Mouse (Mus musculus): ENCODE measurements around the gene Lyl1. TPM values are rescaled to one million over a fixed set of nuclear protein-coding genes. Genes with fewer than 3 reads are reported as not detected.
A peak's percentile ranks its signal among the peaks of the same experiment; 100 is the strongest.

Lyl1 gene
- total and polyA plus RNA-seq, 3 experiments: 88.7 to 149 (median 136) TPM

DNA sequence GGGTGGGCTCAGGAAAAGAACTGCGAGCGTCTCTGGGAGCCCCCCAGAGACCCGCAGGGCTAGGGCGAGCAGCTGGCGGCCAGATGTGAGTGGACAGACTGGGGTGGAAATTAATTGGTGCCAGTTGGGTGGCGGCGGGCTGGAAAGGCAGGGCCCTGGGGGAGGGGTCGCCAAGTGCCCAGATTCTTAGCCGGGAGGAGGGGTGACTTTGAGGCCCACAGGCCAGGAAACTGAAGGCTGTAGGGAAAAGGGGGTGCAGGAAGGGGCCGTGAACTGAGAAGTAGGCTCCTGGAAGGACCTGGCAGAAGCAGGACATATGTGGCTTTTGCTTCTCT is 45.1 kb upstream of the Lyl1 start:
- DNase-seq (ENCODE audit: low read depth, low spot score): no peak
- Histone ChIP-seq H3K79me2 (ENCODE audit: control insufficient read depth, insufficient read depth, low read length, poor library complexity) (peaks cover 10% of the 10 kb centered on the region), H3K27ac (ENCODE audit: control insufficient read depth, low read depth, low read length) (peak overlapping the region; percentile 88), H3K9ac (ENCODE audit: control insufficient read depth, low read depth, low read length, poor library complexity, severe bottlenecking) (peak overlapping the region; percentile 61), H3K36me3 (ENCODE audit: control insufficient read depth in 1 of 2, insufficient read depth in 2 of 2, low read length in 2 of 2) (peaks cover 0 to 22% of the 10 kb centered on the region in 2 experiments; a peak in 2 of 4 replicates), H3K4me1 (ENCODE audit: control insufficient read depth in 1 of 2, insufficient read depth in 2 of 2, low read length in 2 of 2) (peaks cover 5 to 30% of the 10 kb centered on the region in 2 experiments), H3K9me3 (replicated peaks; ENCODE audit: insufficient read depth, low read length) (no peaks in the 10 kb centered on the region), H3K4me3 (ENCODE audit: control insufficient read depth in 1 of 2, insufficient read depth in 1 of 2, low read depth in 2 of 2, low read length in 2 of 2) (peak overlapping the region; percentile 51 to 71), H3K27me3 (ENCODE audit: control insufficient read depth in 1 of 2, insufficient read depth in 2 of 2, low read length in 2 of 2) (no peaks in the 10 kb centered on the region)
- TF ChIP-seq SMC3 (IDR thresholded peaks at IDR 0.05; ENCODE audit: low read depth, low read length) (no peak), GATA1 (IDR thresholded peaks at IDR 0.05; ENCODE audit: low read depth, low read length) (no peak), RAD21 (IDR thresholded peaks at IDR 0.05; ENCODE audit: low read depth, low read length) (no peak), TAL1 (IDR thresholded peaks at IDR 0.05; ENCODE audit: low read length) (no peak), MAZ (IDR thresholded peaks at IDR 0.05; ENCODE audit: low read depth, low read length) (no peak), UBTF (IDR thresholded peaks at IDR 0.05; ENCODE audit: borderline replicate concordance, insufficient read depth, low read depth, low read length) (no peak), ZC3H11A (IDR thresholded peaks at IDR 0.05; ENCODE audit: low read depth, low read length) (no peak), USF1 (IDR thresholded peaks at IDR 0.05; ENCODE audit: low read depth, low read length) (no peak), SIN3A (IDR thresholded peaks at IDR 0.05; ENCODE audit: low read length) (no peak)

GRCm38 (mm10) chr8:84656641-84657126 is 44.6 kb upstream of the Lyl1 start:
- H3K27ac ChIP-seq (ENCODE audit: control insufficient read depth, low read depth, low read length): peak overlapping the region; percentile 88
- peak overlapping the region; percentile 51 to 71 for H3K4me3 ChIP-seq (ENCODE audit: control insufficient read depth in 1 of 2, insufficient read depth in 1 of 2, low read depth in 2 of 2, low read length in 2 of 2)
- no peaks in the 10 kb centered on the region for H3K27me3 ChIP-seq (ENCODE audit: control insufficient read depth in 1 of 2, insufficient read depth in 2 of 2, low read length in 2 of 2)
- H3K9me3 ChIP-seq (replicated peaks; ENCODE audit: insufficient read depth, low read length): no peaks in the 10 kb centered on the region
- H3K9ac ChIP-seq (ENCODE audit: control insufficient read depth, low read depth, low read length, poor library complexity, severe bottlenecking): peak overlapping the region; percentile 61
- peak; percentile 90 for DNase-seq (ENCODE audit: low read depth, low spot score)
- peaks cover 5 to 30% of the 10 kb centered on the region in 2 experiments for H3K4me1 ChIP-seq (ENCODE audit: control insufficient read depth in 1 of 2, insufficient read depth in 2 of 2, low read length in 2 of 2)
- H3K36me3 ChIP-seq (ENCODE audit: control insufficient read depth in 1 of 2, insufficient read depth in 2 of 2, low read length in 2 of 2): peaks cover 0 to 22% of the 10 kb centered on the region in 2 experiments; a peak in 2 of 4 replicates
- H3K79me2 ChIP-seq (ENCODE audit: control insufficient read depth, insufficient read depth, low read length, poor library complexity): peaks cover 15% of the 10 kb centered on the region
- TF ChIP-seq GABPA (IDR thresholded peaks at IDR 0.05; ENCODE audit: low read depth, low read length): no peak
- TF ChIP-seq POLR2A (IDR thresholded peaks at IDR 0.05; ENCODE audit: control insufficient read depth in 1 of 2, insufficient read depth in 1 of 2, low read depth in 1 of 2, low read length in 2 of 2, poor library complexity in 1 of 2): peak; percentile 35 to 55; a peak in 2 of 4 replicates
- TF ChIP-seq E2F4 (IDR thresholded peaks at IDR 0.05; ENCODE audit: borderline replicate concordance, low read depth, low read length): peak; percentile 31; the same call in 1 of the 2 replicates

- peaks cover 0 to 22% of the 10 kb centered on the region in 2 experiments; a peak in 2 of 4 replicates for H3K36me3 ChIP-seq (ENCODE audit: control insufficient read depth in 1 of 2, insufficient read depth in 2 of 2, low read length in 2 of 2)
- H3K4me3 ChIP-seq (ENCODE audit: control insufficient read depth in 1 of 2, insufficient read depth in 1 of 2, low read depth in 2 of 2, low read length in 2 of 2): peak overlapping the region; percentile 51 to 71
- H3K27ac ChIP-seq (ENCODE audit: control insufficient read depth, low read depth, low read length): peak overlapping the region; percentile 88
- DNase-seq (ENCODE audit: low read depth, low spot score): peak; percentile 54
- H3K4me1 ChIP-seq (ENCODE audit: control insufficient read depth in 1 of 2, insufficient read depth in 2 of 2, low read length in 2 of 2): peaks cover 5 to 30% of the 10 kb centered on the region in 2 experiments
- H3K9ac ChIP-seq (ENCODE audit: control insufficient read depth, low read depth, low read length, poor library complexity, severe bottlenecking): peak overlapping the region; percentile 61
- H3K27me3 ChIP-seq (ENCODE audit: control insufficient read depth in 1 of 2, insufficient read depth in 2 of 2, low read length in 2 of 2): no peaks in the 10 kb centered on the region
- H3K9me3 ChIP-seq (replicated peaks; ENCODE audit: insufficient read depth, low read length): no peaks in the 10 kb centered on the region
- H3K79me2 ChIP-seq (ENCODE audit: control insufficient read depth, insufficient read depth, low read length, poor library complexity): peaks cover 20% of the 10 kb centered on the region
- TF ChIP-seq ZNF384 (IDR thresholded peaks at IDR 0.05; ENCODE audit: low read depth, low read length) (peak; percentile 35; the same call in 1 of the 2 replicates), SIN3A (IDR thresholded peaks at IDR 0.05; ENCODE audit: low read length) (peak; percentile 78), RCOR1 (IDR thresholded peaks at IDR 0.05; ENCODE audit: low read depth, low read length) (peak; percentile 60), HCFC1 (IDR thresholded peaks at IDR 0.05; ENCODE audit: low read depth, low read length) (peak; percentile 34; the same call in 1 of the 2 replicates), MAX (IDR thresholded peaks at IDR 0.05; ENCODE audit: low read length) (peak; percentile 35; the same call in 1 of the 2 replicates), RAD21 (IDR thresholded peaks at IDR 0.05; ENCODE audit: low read depth, low read length) (no peak), MXI1 (IDR thresholded peaks at IDR 0.05; ENCODE audit: low read depth, low read length) (peak; percentile 75), JUND (IDR thresholded peaks at IDR 0.05; ENCODE audit: low read depth, low read length) (no peak), USF2 (IDR thresholded peaks at IDR 0.05; ENCODE audit: borderline replicate concordance in 1 of 2, insufficient read depth in 1 of 2, low read depth in 1 of 2, low read length in 2 of 2) (no peak), TCF12 (IDR thresholded peaks at IDR 0.05; ENCODE audit: low read depth, low read length) (peak; percentile 73), GATA1 (IDR thresholded peaks at IDR 0.05; ENCODE audit: low read depth, low read length) (peak; percentile 94), EP300 (IDR thresholded peaks at IDR 0.05; ENCODE audit: low read depth in 1 of 2, low read length in 2 of 2) (peak; percentile 46 to 73; a peak in 3 of 4 replicates), ZKSCAN1 (IDR thresholded peaks at IDR 0.05; ENCODE audit: low read depth, low read length) (no peak), ETS1 (IDR thresholded peaks at IDR 0.05; ENCODE audit: low read depth, low read length) (peak; percentile 85), MAZ (IDR thresholded peaks at IDR 0.05; ENCODE audit: low read depth, low read length) (peak; percentile 39), NRF1 (IDR thresholded peaks at IDR 0.05; ENCODE audit: insufficient read depth, low read depth, low read length, poor library complexity, severe bottlenecking) (no peak; the same call in 1 of the 2 replicates), TAL1 (IDR thresholded peaks at IDR 0.05; ENCODE audit: low read length) (0 out of 2 replicates have a peak, but pooled peaks have one; percentile 15)
Observed at GRCm38 (mm10) chr8:84657203-84657602, 44.1 kb upstream of the Lyl1 start.
